Mouse (Mus musculus): ENCODE data around the gene Dapk3. TPM values are rescaled to one million over a fixed set of nuclear protein-coding genes. Genes with fewer than 3 reads are reported as not detected.
A peak's percentile ranks its signal among the peaks of the same experiment; 100 is the strongest.
"Not testable (repeated sequence)": the region's sequence is repeated elsewhere in the genome, so short reads cannot be mapped to it uniquely, and the experiment has no call there.

Gene Dapk3
- polyA plus RNA-seq, 1 experiment, result not detected

GRCm38 (mm10) chr10:81201807-81202758 is 19.3 kb downstream of the Dapk3 start, which contains the start of gene Nmrk2:
TSS of gene Nmrk2 (minus strand) at chr10:81202051.
- Histone ChIP-seq H3K4me3 (ENCODE audit: insufficient read depth, low read depth, low read length) (no peak within 1 kb of the TSS), H3K27ac (ENCODE audit: insufficient read depth, low read depth, low read length) (no peak within 1 kb of the TSS), H3K4me1 (ENCODE audit: control insufficient read depth, insufficient read depth, low read length) (no peaks in the 10 kb centered on the region)
- TF ChIP-seq POLR2A (IDR thresholded peaks at IDR 0.05; ENCODE audit: insufficient read depth, low read depth, low read length) (no peak), CTCF (IDR thresholded peaks at IDR 0.05; ENCODE audit: insufficient read depth, low read depth, low read length) (no peak)
- WGBS, result 48% methylated on average over 13 of the region's 13 CpGs

GRCm38 (mm10) chr10:81202978-81203720 is 20.3 kb downstream of the Dapk3 start:
- no peak overlapping the region for H3K27ac ChIP-seq (ENCODE audit: insufficient read depth, low read depth, low read length)
- WGBS, result 59% methylated on average over 8 of the region's 8 CpGs

GRCm38 (mm10) chr10:81204137-81204536 is 21.3 kb downstream of the Dapk3 start:
- TF ChIP-seq POLR2A (IDR thresholded peaks at IDR 0.05; ENCODE audit: insufficient read depth, low read depth, low read length) (no peak), CTCF (IDR thresholded peaks at IDR 0.05; ENCODE audit: insufficient read depth, low read depth, low read length) (no peak)
- WGBS, result 57% methylated on average over 4 of the region's 4 CpGs
- Histone ChIP-seq H3K27ac (ENCODE audit: insufficient read depth, low read depth, low read length) (no peak overlapping the region), H3K4me1 (ENCODE audit: control insufficient read depth, insufficient read depth, low read length) (no peaks in the 10 kb centered on the region), H3K4me3 (ENCODE audit: insufficient read depth, low read depth, low read length) (no peak overlapping the region)

More at GRCm38 (mm10) chr10:81202978-81203720, 20.3 kb downstream of the Dapk3 start:
- TF ChIP-seq POLR2A (IDR thresholded peaks at IDR 0.05; ENCODE audit: insufficient read depth, low read depth, low read length) (no peak), CTCF (IDR thresholded peaks at IDR 0.05; ENCODE audit: insufficient read depth, low read depth, low read length) (no peak)
- Histone ChIP-seq H3K4me1 (ENCODE audit: control insufficient read depth, insufficient read depth, low read length) (no peaks in the 10 kb centered on the region), H3K4me3 (ENCODE audit: insufficient read depth, low read depth, low read length) (no peak overlapping the region)

GRCm38 (mm10) chr10:81210154-81210553 is 27.3 kb downstream of the Dapk3 start:
- Histone ChIP-seq H3K4me3 (ENCODE audit: insufficient read depth, low read depth, low read length) (no peak overlapping the region), H3K4me1 (ENCODE audit: control insufficient read depth, insufficient read depth, low read length) (no peaks in the 10 kb centered on the region), H3K27ac (ENCODE audit: insufficient read depth, low read depth, low read length) (no peak overlapping the region)
- no peak for TF ChIP-seq POLR2A (IDR thresholded peaks at IDR 0.05; ENCODE audit: insufficient read depth, low read depth, low read length)
- TF ChIP-seq CTCF (IDR thresholded peaks at IDR 0.05; ENCODE audit: insufficient read depth, low read depth, low read length), result no peak
- 96% methylated on average over 5 of the region's 5 CpGs for WGBS

- WGBS, result 88% methylated on average over 6 of the region's 6 CpGs
- Histone ChIP-seq H3K27ac (ENCODE audit: insufficient read depth, low read depth, low read length) (no peak overlapping the region), H3K4me1 (ENCODE audit: control insufficient read depth, insufficient read depth, low read length) (peaks cover 2% of the 10 kb centered on the region; the same call in 1 of the 2 replicates), H3K4me3 (ENCODE audit: insufficient read depth, low read depth, low read length) (no peak overlapping the region)
- TF ChIP-seq CTCF (IDR thresholded peaks at IDR 0.05; ENCODE audit: insufficient read depth, low read depth, low read length), result no peak
- no peak for TF ChIP-seq POLR2A (IDR thresholded peaks at IDR 0.05; ENCODE audit: insufficient read depth, low read depth, low read length)
These were observed 33.5 kb downstream of the Dapk3 start for GRCm38 (mm10) chr10:81216260-81216659.

- Histone ChIP-seq H3K27ac (ENCODE audit: insufficient read depth, low read depth, low read length) (no peak overlapping the region), H3K4me1 (ENCODE audit: control insufficient read depth, insufficient read depth, low read length) (peaks cover 5% of the 10 kb centered on the region), H3K4me3 (ENCODE audit: insufficient read depth, low read depth, low read length) (no peak overlapping the region)
- 84% methylated on average over 6 of the region's 6 CpGs for WGBS
- no peak for TF ChIP-seq POLR2A (IDR thresholded peaks at IDR 0.05; ENCODE audit: insufficient read depth, low read depth, low read length)
- no peak for TF ChIP-seq CTCF (IDR thresholded peaks at IDR 0.05; ENCODE audit: insufficient read depth, low read depth, low read length)
These were observed 34.0 kb downstream of the Dapk3 start for GRCm38 (mm10) chr10:81216810-81217209.

- 17% methylated on average over 1 of the region's 1 CpGs for WGBS
- H3K4me3 ChIP-seq (ENCODE audit: insufficient read depth, low read depth, low read length); H3K4me1 ChIP-seq (ENCODE audit: control insufficient read depth, insufficient read depth, low read length); H3K27ac ChIP-seq (ENCODE audit: insufficient read depth, low read depth, low read length): not testable (repeated sequence)
These were observed 34.5 kb downstream of the Dapk3 start for GRCm38 (mm10) chr10:81217267-81217666.

GRCm38 (mm10) chr10:81217964-81218363 is 35.2 kb downstream of the Dapk3 start:
- TF ChIP-seq POLR2A (IDR thresholded peaks at IDR 0.05; ENCODE audit: insufficient read depth, low read depth, low read length) (no peak), CTCF (IDR thresholded peaks at IDR 0.05; ENCODE audit: insufficient read depth, low read depth, low read length) (peak; percentile 79)
- WGBS, result 25% methylated on average over 7 of the region's 7 CpGs
- H3K27ac ChIP-seq (ENCODE audit: insufficient read depth, low read depth, low read length), result no peak overlapping the region
- peaks cover 8% of the 10 kb centered on the region for H3K4me1 ChIP-seq (ENCODE audit: control insufficient read depth, insufficient read depth, low read length)
- H3K4me3 ChIP-seq (ENCODE audit: insufficient read depth, low read depth, low read length), result no peak overlapping the region

All from olfactory bulb, adult 2 months (tissue).